Mouse (Mus musculus) myocyte (in vitro differentiated cells): Measurements from ENCODE around the gene Ddx23. TPM values are rescaled to one million over a fixed set of nuclear protein-coding genes. Genes with fewer than 3 reads are reported as not detected.

Experiments used
- H3K27me3 ChIP-seq: one replicate; pipeline ENCODE4 v1.6.1; 2011; ENCODE audit not compliant: control insufficient read depth, insufficient read depth, insufficient read length
- H3K36me3 ChIP-seq: one replicate; pipeline ENCODE4 v1.6.1; 2011; ENCODE audit not compliant: control insufficient read depth, insufficient read depth
- H3K4me2 ChIP-seq: one replicate; pipeline ENCODE4 v1.6.1; 2011; ENCODE audit warnings: low read depth, control low read depth
- H3K4me3 ChIP-seq: one replicate; pipeline ENCODE4 v1.5.1; 2011; ENCODE audit warnings: mild to moderate bottlenecking, control low read depth, moderate library complexity
- H3K79me2 ChIP-seq: one replicate; pipeline ENCODE4 v1.6.1; 2011; ENCODE audit not compliant: control insufficient read depth, insufficient read depth
- H3ac ChIP-seq: one replicate; pipeline ENCODE4 v1.6.1; 2011; ENCODE audit not compliant: control insufficient read depth, insufficient read length
- CEBPB ChIP-seq: IDR thresholded peaks from 2 replicates; pipeline ENCODE4 v1.6.1; 2011; ENCODE audit warnings: mild to moderate bottlenecking, moderate library complexity; ENCODE audit not compliant: poor library complexity, insufficient read depth, severe bottlenecking
- E2F4 ChIP-seq: IDR thresholded peaks from one replicate; pipeline ENCODE4 v1.6.1; 2011; ENCODE audit warnings: mild to moderate bottlenecking, control low read depth, moderate library complexity; ENCODE audit not compliant: insufficient read depth
- MAX ChIP-seq: IDR thresholded peaks from one replicate; pipeline ENCODE4 v1.6.1; 2011; ENCODE audit warnings: low read depth, mild to moderate bottlenecking, control low read depth
- MYOD1 ChIP-seq, 3 experiments: IDR thresholded peaks; one replicate each; pipeline ENCODE4 v1.6.1; 2011; ENCODE audit warnings: control low read depth in 2 of 3, low read depth in 2 of 3, mild to moderate bottlenecking in 2 of 3, moderate library complexity in 1 of 3; ENCODE audit not compliant: insufficient read length in 2 of 3, control insufficient read depth in 1 of 3
- MYOG ChIP-seq, 3 experiments: IDR thresholded peaks; one replicate each; pipeline ENCODE4 v1.6.1; 2011; ENCODE audit warnings: control low read depth in 2 of 3, low read depth in 2 of 3, mild to moderate bottlenecking in 2 of 3; ENCODE audit not compliant: insufficient read length in 2 of 3, control insufficient read depth in 1 of 3, insufficient read depth in 1 of 3
- POLR2A ChIP-seq: IDR thresholded peaks from one replicate; pipeline ENCODE4 v1.6.1; 2011; ENCODE audit warnings: low read depth, mild to moderate bottlenecking, control low read depth, moderate library complexity; ENCODE audit not compliant: insufficient read length
- POLR2AphosphoS2 ChIP-seq: IDR thresholded peaks from one replicate; pipeline ENCODE4 v1.6.1; 2011; ENCODE audit warnings: low read depth, control low read depth; ENCODE audit not compliant: insufficient read length
- REST ChIP-seq: IDR thresholded peaks from one replicate; pipeline ENCODE4 v1.6.1; 2011; ENCODE audit warnings: mild to moderate bottlenecking, control low read depth, moderate library complexity; ENCODE audit not compliant: insufficient read depth, insufficient read length
- SRF ChIP-seq: IDR thresholded peaks from one replicate; pipeline ENCODE4 v1.6.1; 2011; ENCODE audit warnings: low read depth; ENCODE audit not compliant: control insufficient read depth, insufficient read length
- TCF12 ChIP-seq: IDR thresholded peaks from one replicate; pipeline ENCODE4 v1.6.1; 2011; ENCODE audit warnings: mild to moderate bottlenecking, control low read depth; ENCODE audit not compliant: poor library complexity, insufficient read depth, severe bottlenecking
- TCF3 ChIP-seq: IDR thresholded peaks from one replicate; pipeline ENCODE4 v1.6.1; 2011; ENCODE audit warnings: low read depth, control low read depth; ENCODE audit not compliant: insufficient read length
- USF1 ChIP-seq: IDR thresholded peaks from one replicate; pipeline ENCODE4 v1.6.1; 2011; ENCODE audit warnings: low read depth, mild to moderate bottlenecking, control low read depth, moderate library complexity
- polyA plus RNA-seq: library from polyadenylated mRNA; unstranded; fragments of >200 nt; fragmentation: generic; extraction: Trizol; gene quantifications from one replicate; pipeline ENCODE4 v1.2.1, GENCODE M21; 2012; ENCODE audit warnings: missing spikeins

Ddx23 gene
- polyA plus RNA-seq, 1 experiment: 102 TPM

GRCm38 (mm10) chr15:98633822-98634470 is 28.7 kb downstream of the Ddx23 start:
- no peaks in the 10 kb centered on the region for H3K27me3 ChIP-seq
- peak overlapping the region; percentile 46 for H3K4me3 ChIP-seq
- peak overlapping the region; percentile 98 for H3K4me2 ChIP-seq
- H3ac ChIP-seq: peak overlapping the region; percentile 3
- no peaks in the 10 kb centered on the region for H3K79me2 ChIP-seq
- TF ChIP-seq MYOG (IDR thresholded peaks at IDR 0.05; ENCODE audit: control insufficient read depth in 1 of 3, insufficient read depth in 1 of 3, insufficient read length in 2 of 3, low read depth in 2 of 3) (peak in 1 of 3 experiments; percentile 70), TCF3 (no peak), MYOD1 (IDR thresholded peaks at IDR 0.05; ENCODE audit: control insufficient read depth in 1 of 3, insufficient read length in 2 of 3, low read depth in 2 of 3) (peak in 2 of 3 experiments; percentile 51 to 52)
- H3K36me3 ChIP-seq: no peaks in the 10 kb centered on the region

GRCm38 (mm10) chr15:98632921-98633320 is 29.8 kb downstream of the Ddx23 start:
- Histone ChIP-seq H3K79me2 (no peaks in the 10 kb centered on the region), H3K27me3 (no peaks in the 10 kb centered on the region)
- TF ChIP-seq POLR2AphosphoS2: no peak
- TF ChIP-seq TCF3: no peak
- TF ChIP-seq E2F4: no peak
- no peak for TF ChIP-seq SRF
- no peak for TF ChIP-seq USF1
- no peak for TF ChIP-seq MAX
- no peak for TF ChIP-seq TCF12
- TF ChIP-seq POLR2A: no peak
- no peak for TF ChIP-seq MYOD1 (IDR thresholded peaks at IDR 0.05; ENCODE audit: control insufficient read depth in 1 of 3, insufficient read length in 2 of 3, low read depth in 2 of 3)
- TF ChIP-seq MYOG (IDR thresholded peaks at IDR 0.05; ENCODE audit: control insufficient read depth in 1 of 3, insufficient read depth in 1 of 3, insufficient read length in 2 of 3, low read depth in 2 of 3): no peak
- no peak for TF ChIP-seq CEBPB
- TF ChIP-seq REST: no peak

GRCm38 (mm10) chr15:98632107-98632744 is 30.5 kb downstream of the Ddx23 start:
- Histone ChIP-seq H3K79me2 (no peaks in the 10 kb centered on the region), H3ac (no peak overlapping the region), H3K4me3 (peak overlapping the region; percentile 46), H3K27me3 (no peaks in the 10 kb centered on the region), H3K4me2 (peak overlapping the region; percentile 98), H3K36me3 (no peaks in the 10 kb centered on the region)
- TF ChIP-seq MAX (no peak), POLR2AphosphoS2 (peak; percentile 95), CEBPB (no peak), MYOG (IDR thresholded peaks at IDR 0.05; ENCODE audit: control insufficient read depth in 1 of 3, insufficient read depth in 1 of 3, insufficient read length in 2 of 3, low read depth in 2 of 3) (peak in 1 of 3 experiments; percentile 53), POLR2A (peak; percentile 93), MYOD1 (IDR thresholded peaks at IDR 0.05; ENCODE audit: control insufficient read depth in 1 of 3, insufficient read length in 2 of 3, low read depth in 2 of 3) (peak in 1 of 3 experiments; percentile 34), TCF12 (no peak), SRF (no peak), REST (no peak), USF1 (no peak), E2F4 (no peak), TCF3 (no peak)

More at GRCm38 (mm10) chr15:98632921-98633320, 29.8 kb downstream of the Ddx23 start:
- Histone ChIP-seq H3ac (no peak overlapping the region), H3K36me3 (no peaks in the 10 kb centered on the region), H3K4me2 (peak overlapping the region; percentile 98), H3K4me3 (peak overlapping the region; percentile 46)

- no peaks in the 10 kb centered on the region for H3K27me3 ChIP-seq
- no peaks in the 10 kb centered on the region for H3K79me2 ChIP-seq
- peak overlapping the region; percentile 98 for H3K4me2 ChIP-seq
- no peaks in the 10 kb centered on the region for H3K36me3 ChIP-seq
- H3ac ChIP-seq: no peak overlapping the region
- no peak for TF ChIP-seq REST
- peak in 1 of 3 experiments; percentile 61 for TF ChIP-seq MYOG (IDR thresholded peaks at IDR 0.05; ENCODE audit: control insufficient read depth in 1 of 3, insufficient read depth in 1 of 3, insufficient read length in 2 of 3, low read depth in 2 of 3)
- peak in 1 of 3 experiments; percentile 51 for TF ChIP-seq MYOD1 (IDR thresholded peaks at IDR 0.05; ENCODE audit: control insufficient read depth in 1 of 3, insufficient read length in 2 of 3, low read depth in 2 of 3)
- TF ChIP-seq MAX: no peak
- TF ChIP-seq POLR2A: peak; percentile 26
- H3K4me3 ChIP-seq: peak overlapping the region; percentile 46
These were observed 31.2 kb downstream of the Ddx23 start for GRCm38 (mm10) chr15:98631493-98631892.

GRCm38 (mm10) chr15:98630540-98630939 is 32.2 kb downstream of the Ddx23 start, which contains the start of gene Cacnb3:
TSS of gene Cacnb3 (plus strand) at chr15:98630840.
- peak within 1 kb of the TSS; percentile 46 for H3K4me3 ChIP-seq
- H3K79me2 ChIP-seq: no peaks in the 10 kb centered on the region
- TF ChIP-seq MAX (no peak), TCF12 (no peak), POLR2AphosphoS2 (no peak), POLR2A (no peak), MYOD1 (IDR thresholded peaks at IDR 0.05; ENCODE audit: control insufficient read depth in 1 of 3, insufficient read length in 2 of 3, low read depth in 2 of 3) (no peak), MYOG (IDR thresholded peaks at IDR 0.05; ENCODE audit: control insufficient read depth in 1 of 3, insufficient read depth in 1 of 3, insufficient read length in 2 of 3, low read depth in 2 of 3) (no peak), SRF (no peak), TCF3 (no peak), REST (no peak), E2F4 (no peak), USF1 (no peak), CEBPB (no peak)
- no peak within 1 kb of the TSS for H3ac ChIP-seq
- no peaks in the 10 kb centered on the region for H3K27me3 ChIP-seq
- H3K4me2 ChIP-seq: peak within 1 kb of the TSS; percentile 98
- H3K36me3 ChIP-seq: no peaks in the 10 kb centered on the region
